7 mouse cellular contexts compared by ENCODE assay signal in the genomic region with DNA sequence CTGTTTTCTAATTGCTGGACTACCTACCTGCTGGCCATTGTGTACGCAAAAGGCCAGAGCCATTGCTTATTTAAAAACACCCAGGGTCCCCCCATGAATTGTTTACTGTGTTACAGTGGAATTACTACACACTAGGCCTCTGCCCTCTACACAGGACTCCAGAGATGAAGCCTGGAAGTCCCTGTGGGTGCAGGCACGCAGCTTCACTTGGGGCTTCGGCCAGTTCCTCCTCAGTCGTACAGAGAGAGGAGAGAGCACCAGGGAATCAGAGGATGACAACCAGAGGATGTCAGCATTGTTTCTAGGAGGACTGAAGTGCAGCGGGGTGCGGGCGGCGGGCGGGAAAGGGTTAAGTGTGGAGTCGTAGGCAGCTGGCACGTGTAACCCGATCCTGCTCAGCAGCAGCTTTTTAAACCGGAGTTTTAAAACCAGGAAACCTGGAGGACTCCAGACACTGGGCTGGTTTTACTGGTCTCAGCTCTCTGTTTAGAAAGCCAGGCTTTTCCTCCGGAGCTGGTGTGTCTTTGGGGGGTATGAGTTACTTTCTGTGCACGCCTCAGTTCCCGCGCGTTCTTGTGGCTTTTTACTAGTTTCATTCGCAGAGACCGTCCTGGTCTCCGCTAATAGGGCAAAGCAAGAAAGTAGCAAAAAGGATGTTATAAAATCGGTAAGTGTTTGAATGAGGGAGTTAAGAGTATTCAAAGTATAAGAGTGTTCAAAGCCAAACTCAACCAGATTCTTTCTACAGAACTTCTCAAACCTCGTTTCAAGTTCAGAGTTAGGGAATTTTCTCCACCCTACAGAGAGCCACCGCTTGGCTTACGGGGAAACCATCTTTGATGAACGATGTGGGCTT. TPM values are rescaled to one million over a fixed set of nuclear protein-coding genes. Genes with fewer than 3 reads are reported as not detected.
A peak's percentile ranks its signal among the peaks of the same experiment; 100 is the strongest.
DNase-seq lines count a peak whose midpoint lies in the region; ATAC-seq and TF ChIP-seq lines count a peak whose summit lies in the region.

No protein-coding gene starts in this region.

- H3K36me3 ChIP-seq in heart, embryonic 11.5 days (ENCODE audit: control insufficient read depth, insufficient read depth, low read length): no peaks in the 10 kb centered on the region

- no peaks in the 10 kb centered on the region for H3K27me3 ChIP-seq in heart, embryonic 11.5 days (ENCODE audit: control insufficient read depth, insufficient read depth, low read length)
- no peaks in the 10 kb centered on the region; the same call in 1 of the 2 replicates for H3K27me3 ChIP-seq in cerebellum, adult 2 months (ENCODE audit: control insufficient read depth, insufficient read depth, low read length)

- TF ChIP-seq CTCF in cerebellum, adult 2 months (IDR thresholded peaks at IDR 0.05; ENCODE audit: borderline replicate concordance, insufficient read depth, low read depth, low read length): no peak

- peaks cover 11% of the 10 kb centered on the region for H3K4me1 ChIP-seq in heart, embryonic 11.5 days (ENCODE audit: control insufficient read depth, insufficient read depth, low read length)
- H3K4me1 ChIP-seq in cerebellum, adult 2 months (ENCODE audit: control insufficient read depth, insufficient read depth, low read length): no peaks in the 10 kb centered on the region; the same call in 1 of the 2 replicates

- H3K9ac ChIP-seq in heart, embryonic 11.5 days (ENCODE audit: low read depth, low read length): peak overlapping the region; percentile 63

- ATAC-seq in heart, embryonic 11.5 days (replicated peaks; ENCODE audit: insufficient number of reproducible peaks, low FRiP score, low TSS enrichment): peak; percentile 78
- ATAC-seq in megakaryocyte-erythroid progenitor cell, adult 5-6 weeks (replicated peaks; ENCODE audit: low FRiP score, low TSS enrichment, poor library complexity, severe bottlenecking): peak; percentile 61

- no peak for TF ChIP-seq POLR2A in cerebellum, adult 2 months (IDR thresholded peaks at IDR 0.05; ENCODE audit: borderline replicate concordance, insufficient read depth, low read length)

- WGBS in heart, embryonic 11.5 days (ENCODE audit: insufficient replicate concordance): 3% methylated on average over 26 of the region's 26 CpGs
- 8% methylated on average over 26 of the region's 26 CpGs for WGBS in cerebellum, adult 2 months

- H3K4me3 ChIP-seq in heart, embryonic 11.5 days (ENCODE audit: low read depth, low read length): peak overlapping the region; percentile 41
- no peak overlapping the region for H3K4me3 ChIP-seq in cerebellum, adult 2 months (replicated peaks; ENCODE audit: insufficient read depth, low read depth, low read length)

- peak overlapping the region; percentile 66 for H3K4me2 ChIP-seq in heart, embryonic 11.5 days

- H3K27ac ChIP-seq in heart, embryonic 11.5 days (ENCODE audit: low read depth, low read length): peak overlapping the region; percentile 92
- no peak overlapping the region for H3K27ac ChIP-seq in cerebellum, adult 2 months (ENCODE audit: insufficient read depth, low read length)

- DNase-seq in ES-CJ7 (ENCODE audit: low read depth, low spot score): peak; percentile 52
- peak; percentile 9 for DNase-seq in adrenal gland, postnatal 25 days
- DNase-seq in kidney, postnatal 10 days: peak; percentile 72
- no peak for DNase-seq in layer of hippocampus, adult 18-20 months (ENCODE audit: low spot score in 2 of 2)
- no peak for DNase-seq in cerebellum, adult 2 months

- H3K9me3 ChIP-seq in heart, embryonic 11.5 days (replicated peaks; ENCODE audit: control insufficient read depth, low read length): 0 out of 2 replicates have a peak, but pooled peaks cover 2% of the 10 kb centered on the region

RNA-seq across cellular contexts. Expression of a gene that starts 11.4 kb away (rescaled TPM):
- total RNA-seq in adrenal gland, postnatal 25 days (2021): 9.6 and 11.0 TPM in 2 replicates
- polyA plus RNA-seq in heart, embryonic 11.5 days (2014; fragmentation: Nextera tagmentation; extraction: Ambion mirVana): 45.4 and 51.9 TPM in 2 replicates
- total RNA-seq in megakaryocyte-erythroid progenitor cell, adult 5-6 weeks (2014; fragmentation: Nextera tagmentation): 2.8 and 3.3 TPM in 2 replicates
- total RNA-seq in megakaryocyte-erythroid progenitor cell, adult 5-6 weeks (2017): 2.7 and 3.1 TPM in 2 replicates
- total RNA-seq in layer of hippocampus, adult 18-20 months (2021): 1 to 10 TPM; 5.0 to 5.1 TPM
- 1.8 and 1.9 TPM in 2 replicates for polyA plus RNA-seq in cerebellum, adult 2 months (2012; rRNA removed)

Comparison
In these comparisons a context has a peak if more than half of its experiments do, and no peak if none do; other contexts are left out.
1. DNase-seq: peak in ES-CJ7 (single experiment), adrenal gland, postnatal 25 days (single experiment) and kidney, postnatal 10 days (single experiment); none in layer of hippocampus, adult 18-20 months (0 of 2) and cerebellum, adult 2 months (0 of 2).